Mouse (Mus musculus) heart, embryonic 12.5 days (tissue): ENCODE results near the gene Rbak. TPM values are rescaled to one million over a fixed set of nuclear protein-coding genes. Genes with fewer than 3 reads are reported as not detected.

Experiments
- ATAC-seq: fragments of 200-750 bp; cut with Nextera tagmentation; 2 replicates; pipeline ENCODE4 v1.8.0; 2017; ENCODE audit warnings: moderate TSS enrichment, moderate library complexity; ENCODE audit not compliant: insufficient number of reproducible peaks, low FRiP score
- H3K27ac ChIP-seq: fragments of 300-500 bp; sonication (generic); 2 replicates; pipeline ENCODE4 v1.5.1; 2016; ENCODE audit warnings: mild to moderate bottlenecking, moderate library complexity; ENCODE audit not compliant: poor library complexity, severe bottlenecking
- H3K27me3 ChIP-seq: fragments of 300-500 bp; sonication (generic); replicated peaks from 2 replicates; pipeline ENCODE4 v1.6.1; 2016; ENCODE audit warnings: mild to moderate bottlenecking, moderate library complexity
- H3K36me3 ChIP-seq: fragments of 300-500 bp; sonication (generic); 2 replicates; pipeline ENCODE4 v1.6.1; 2016; ENCODE audit warnings: mild to moderate bottlenecking, moderate library complexity
- H3K4me1 ChIP-seq: fragments of 300-500 bp; sonication (generic); replicated peaks from 2 replicates; pipeline ENCODE4 v1.6.1; 2016; ENCODE audit warnings: mild to moderate bottlenecking
- H3K4me2 ChIP-seq: fragments of 300-500 bp; sonication (generic); 2 replicates; pipeline ENCODE4 v1.6.1; 2016; ENCODE audit warnings: mild to moderate bottlenecking, moderate library complexity
- H3K4me3 ChIP-seq: fragments of 300-500 bp; sonication (generic); 2 replicates; pipeline ENCODE4 v1.5.1; 2016; ENCODE audit warnings: mild to moderate bottlenecking
- H3K9ac ChIP-seq: fragments of 300-500 bp; sonication (generic); 2 replicates; pipeline ENCODE4 v1.6.1; 2016; ENCODE audit warnings: mild to moderate bottlenecking, moderate library complexity
- H3K9me3 ChIP-seq: fragments of 300-500 bp; sonication (generic); replicated peaks from 2 replicates; pipeline ENCODE4 v1.6.1; 2016; ENCODE audit warnings: mild to moderate bottlenecking, moderate library complexity
- WGBS: fragments of 180-500 bp; shearing (Covaris S2); methylation state at CpG from one replicate; pipeline ENCODE4 v1.1.7; 2016; 5-methylcytosine and 5-hydroxymethylcytosine counted together
- polyA plus RNA-seq: library from polyadenylated mRNA; unstranded; fragments of >200 nt; fragmentation: Nextera tagmentation; extraction: Ambion mirVana; gene quantifications from 2 replicates; pipeline ENCODE4 v1.2.1, GENCODE M21; 2016

The Rbak gene
- polyA plus RNA-seq, 1 experiment from 2014 or later = 9.0 TPM

DNA sequence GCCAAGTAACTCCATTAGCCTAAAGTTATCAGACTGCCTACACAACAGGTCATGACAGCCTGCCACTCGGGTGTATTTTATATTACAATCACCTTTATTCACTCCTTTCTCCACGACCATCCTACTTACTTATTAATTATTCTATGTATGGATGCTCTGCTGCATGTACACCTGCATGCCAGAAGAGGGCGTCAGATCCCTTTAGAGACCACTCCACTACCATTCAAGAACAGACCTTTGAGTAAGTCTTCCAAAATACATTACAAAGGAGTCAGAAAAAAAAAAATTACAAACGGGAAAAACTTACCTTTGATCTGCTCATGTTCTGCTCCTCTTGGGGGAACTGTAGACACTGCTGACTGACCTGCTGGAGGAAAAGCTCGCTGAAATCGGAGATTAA, 1.4 kb downstream of the Rbak start:
- peaks cover 50% of the 10 kb centered on the region for H3K36me3 ChIP-seq
- H3K9ac ChIP-seq = no peak overlapping the region
- 0 out of 2 replicates have a peak overlapping the region, but pooled peaks have one; percentile 84 for H3K4me3 ChIP-seq
- H3K4me1 ChIP-seq = peaks cover 17% of the 10 kb centered on the region
- H3K27ac ChIP-seq = no peak overlapping the region
- H3K9me3 ChIP-seq = peaks cover 12% of the 10 kb centered on the region
- WGBS = 31% methylated on average over 6 of the region's 6 CpGs
- no peaks in the 10 kb centered on the region for H3K27me3 ChIP-seq
- H3K4me2 ChIP-seq = peak overlapping the region; percentile 91
- no peak for ATAC-seq

DNA sequence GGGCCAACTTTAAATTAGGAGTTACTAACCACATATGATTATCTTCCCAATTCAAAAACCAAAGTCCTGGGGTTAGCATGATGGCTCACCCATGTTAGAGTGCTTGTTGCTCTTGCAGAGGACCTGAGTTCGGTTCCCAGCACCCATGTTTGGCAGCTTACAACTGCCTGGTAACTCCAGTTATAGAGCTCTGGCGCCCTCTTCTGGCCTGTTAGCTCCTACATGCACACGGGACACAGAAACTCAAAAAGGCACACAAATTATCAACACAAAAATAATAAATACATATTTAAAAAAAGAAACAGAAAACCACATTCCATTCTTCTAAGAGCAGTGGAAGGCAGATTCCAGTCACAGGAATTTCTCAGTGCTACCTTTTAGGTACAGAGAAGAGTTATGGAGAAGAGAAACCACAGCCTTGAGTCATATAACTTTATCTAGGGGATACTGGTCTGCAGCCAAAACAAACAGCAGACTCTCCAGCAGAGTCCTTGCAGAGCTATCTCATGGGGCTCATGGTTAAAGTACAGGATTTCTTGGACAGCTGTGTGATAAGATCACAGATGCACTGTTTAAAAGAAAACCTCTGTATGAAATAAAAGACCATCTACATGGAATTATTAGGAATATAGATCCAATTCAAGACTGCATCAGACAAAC, 2.9 kb downstream of the Rbak start:
- H3K9me3 ChIP-seq = peaks cover 23% of the 10 kb centered on the region

GRCm38 (mm10) chr5:143175970-143176369, 4.6 kb downstream of the Rbak start:
- Histone ChIP-seq H3K4me3 (no peak overlapping the region), H3K4me1 (peaks cover 17% of the 10 kb centered on the region), H3K9me3 (peaks cover 23% of the 10 kb centered on the region), H3K4me2 (no peak overlapping the region), H3K36me3 (peaks cover 81% of the 10 kb centered on the region), H3K9ac (no peak overlapping the region), H3K27me3 (no peaks in the 10 kb centered on the region), H3K27ac (no peak overlapping the region)
- no peak for ATAC-seq
- 91% methylated on average over 4 of the region's 4 CpGs for WGBS

More for the DNA sequence above, 2.9 kb downstream of the Rbak start:
- no peak overlapping the region for H3K9ac ChIP-seq
- H3K4me1 ChIP-seq = peaks cover 17% of the 10 kb centered on the region
- H3K27ac ChIP-seq = peak overlapping the region; percentile 44; the same call in 1 of the 2 replicates
- peaks cover 65% of the 10 kb centered on the region for H3K36me3 ChIP-seq
- H3K4me2 ChIP-seq = no peak overlapping the region
- ATAC-seq = no peak
- H3K4me3 ChIP-seq = no peak overlapping the region
- 85% methylated on average over 3 of the region's 3 CpGs for WGBS
- no peaks in the 10 kb centered on the region for H3K27me3 ChIP-seq

DNA sequence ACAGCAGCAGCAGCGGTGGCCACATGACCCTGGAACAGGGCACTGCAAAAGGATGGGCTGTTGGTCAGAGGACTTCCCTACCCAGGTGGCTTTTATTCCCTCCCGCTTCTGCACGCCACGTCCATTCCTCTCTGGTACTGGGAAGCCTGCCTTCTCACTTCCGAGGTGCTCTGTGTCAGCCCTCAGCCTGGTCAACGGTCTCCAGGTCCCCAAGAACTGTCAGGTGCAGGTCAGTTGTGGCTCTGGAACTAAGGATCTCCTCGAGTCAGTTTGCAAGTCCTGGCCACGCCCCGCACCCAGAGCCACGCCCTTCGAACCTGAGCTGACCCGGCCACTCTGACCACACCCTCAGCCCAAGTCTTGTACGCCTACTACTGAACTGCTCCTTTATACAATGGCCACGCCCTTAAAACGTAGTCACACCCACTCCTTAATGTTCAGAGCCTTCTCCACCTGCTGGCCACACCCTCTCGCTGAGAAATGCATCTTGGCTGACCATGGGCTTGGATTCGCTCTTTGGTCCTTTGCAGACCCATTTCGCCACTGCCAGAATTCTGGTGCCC, 15.0 kb downstream of the Rbak start:
- 12% methylated on average over 18 of the region's 18 CpGs for WGBS
- Histone ChIP-seq H3K9me3 (0 out of 2 replicates have a peak, but pooled peaks cover 5% of the 10 kb centered on the region), H3K4me2 (peak overlapping the region; percentile 52), H3K27me3 (0 out of 2 replicates have a peak, but pooled peaks cover 3% of the 10 kb centered on the region), H3K9ac (no peak overlapping the region), H3K4me3 (0 out of 2 replicates have a peak overlapping the region, but pooled peaks have one; percentile 4), H3K27ac (no peak overlapping the region), H3K36me3 (no peaks in the 10 kb centered on the region), H3K4me1 (peaks cover 8% of the 10 kb centered on the region)
- ATAC-seq = peak; percentile 86

DNA sequence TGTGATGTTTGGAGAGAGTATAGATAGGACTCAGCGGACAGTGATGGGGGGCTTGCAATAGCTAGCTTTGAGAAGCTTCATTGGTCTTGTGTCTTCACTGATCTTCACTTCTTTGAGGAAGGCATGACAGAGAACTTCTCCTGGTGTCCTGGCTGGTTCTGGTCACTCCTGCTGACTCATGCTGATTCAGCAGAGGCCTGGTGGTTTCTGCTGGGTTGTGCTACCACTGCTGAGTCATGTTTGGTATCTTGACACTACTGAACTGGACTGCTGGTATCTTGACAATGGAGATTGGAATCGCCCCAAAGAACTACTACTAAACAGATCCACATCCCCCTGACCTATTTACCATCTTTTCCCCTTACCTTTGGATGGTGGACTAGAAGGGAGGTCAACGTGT, 25.0 kb downstream of the Rbak start:
- 80% methylated on average over 3 of the region's 3 CpGs for WGBS
- no peaks in the 10 kb centered on the region for H3K36me3 ChIP-seq
- H3K4me1 ChIP-seq = no peaks in the 10 kb centered on the region; the same call in 1 of the 2 replicates
- H3K9me3 ChIP-seq = peaks cover 20% of the 10 kb centered on the region
- H3K27ac ChIP-seq = no peak overlapping the region
- H3K9ac ChIP-seq = no peak overlapping the region
- no peak overlapping the region for H3K4me2 ChIP-seq
- peak; percentile 68 for ATAC-seq
- peaks cover 45% of the 10 kb centered on the region for H3K27me3 ChIP-seq
- H3K4me3 ChIP-seq = no peak overlapping the region

GRCm38 (mm10) chr5:143153756-143154155, 26.8 kb downstream of the Rbak start:
- Histone ChIP-seq H3K27me3 (peaks cover 34% of the 10 kb centered on the region), H3K36me3 (no peaks in the 10 kb centered on the region), H3K4me1 (no peaks in the 10 kb centered on the region; the same call in 1 of the 2 replicates), H3K4me3 (no peak overlapping the region), H3K9me3 (peaks cover 30% of the 10 kb centered on the region), H3K4me2 (no peak overlapping the region), H3K27ac (no peak overlapping the region), H3K9ac (no peak overlapping the region)
- no peak for ATAC-seq
- WGBS = 89% methylated on average over 10 of the region's 10 CpGs

DNA sequence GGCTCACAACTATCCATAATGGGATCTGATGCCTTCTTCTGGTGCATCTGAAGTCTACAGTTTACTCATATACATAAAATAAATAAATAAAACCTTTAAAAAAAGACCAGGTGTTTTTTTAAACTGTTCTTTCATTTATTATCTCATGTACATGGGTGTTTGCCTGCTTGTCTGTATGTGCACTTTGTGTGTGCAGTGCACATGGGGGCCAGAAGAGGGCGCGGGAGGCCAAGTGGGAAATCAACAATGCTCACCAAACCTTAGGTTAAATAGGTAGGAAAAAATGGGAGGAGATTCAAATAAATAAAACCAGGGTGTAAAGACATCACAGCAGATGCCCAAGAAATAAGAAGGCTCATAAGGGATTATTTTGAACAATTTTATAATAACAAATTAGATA, 30.5 kb downstream of the Rbak start:
- peaks cover 27% of the 10 kb centered on the region for H3K9me3 ChIP-seq
- peaks cover 4% of the 10 kb centered on the region; the same call in 1 of the 2 replicates for H3K27me3 ChIP-seq
- no peak overlapping the region for H3K9ac ChIP-seq
- 84% methylated on average over 2 of the region's 2 CpGs for WGBS
- H3K4me3 ChIP-seq = no peak overlapping the region
- no peak for ATAC-seq
- no peaks in the 10 kb centered on the region for H3K4me1 ChIP-seq
- H3K36me3 ChIP-seq = no peaks in the 10 kb centered on the region
- no peak overlapping the region for H3K27ac ChIP-seq
- no peak overlapping the region for H3K4me2 ChIP-seq

GRCm38 (mm10) chr5:143149536-143149935, 31.0 kb downstream of the Rbak start:
- peaks cover 27% of the 10 kb centered on the region for H3K9me3 ChIP-seq
- no peak overlapping the region for H3K4me3 ChIP-seq
- no peak overlapping the region for H3K9ac ChIP-seq
- ATAC-seq = no peak
- H3K4me1 ChIP-seq = no peaks in the 10 kb centered on the region
- no peaks in the 10 kb centered on the region for H3K36me3 ChIP-seq
- H3K27me3 ChIP-seq = no peaks in the 10 kb centered on the region; the same call in 1 of the 2 replicates
- H3K4me2 ChIP-seq = no peak overlapping the region
- no peak overlapping the region for H3K27ac ChIP-seq
- WGBS = 92% methylated on average over 2 of the region's 2 CpGs

GRCm38 (mm10) chr5:143148661-143149060, 31.9 kb downstream of the Rbak start:
- Histone ChIP-seq H3K36me3 (no peaks in the 10 kb centered on the region), H3K27me3 (no peaks in the 10 kb centered on the region; the same call in 1 of the 2 replicates), H3K4me2 (no peak overlapping the region), H3K4me1 (no peaks in the 10 kb centered on the region), H3K4me3 (no peak overlapping the region), H3K9ac (no peak overlapping the region), H3K27ac (no peak overlapping the region), H3K9me3 (peaks cover 27% of the 10 kb centered on the region)
- no peak for ATAC-seq
- WGBS = 86% methylated on average over 5 of the region's 5 CpGs

DNA sequence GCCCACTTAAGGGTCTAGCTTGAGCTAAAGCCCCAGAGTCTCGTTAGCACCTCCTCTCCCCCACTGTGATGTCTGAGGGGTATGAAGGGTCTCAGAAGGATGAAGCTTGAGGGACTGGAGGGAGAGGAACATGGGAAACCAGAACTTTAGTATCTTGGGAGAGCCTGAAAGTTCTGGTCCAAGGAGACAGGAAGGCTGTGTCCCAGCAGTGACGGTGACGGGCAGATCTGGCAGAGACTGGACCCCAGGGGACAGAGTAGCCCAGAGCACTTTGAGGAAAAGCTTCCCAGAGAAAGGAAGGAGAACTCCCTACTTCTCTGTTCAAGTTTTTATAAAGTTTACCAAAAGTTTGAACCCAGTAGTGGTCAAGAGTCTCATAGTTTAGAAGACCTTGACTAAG, 33.1 kb downstream of the Rbak start, which contains the start of gene Olfr718-ps1:
Gene Olfr718-ps1 (minus strand): TSS at position 101 of the 400 bp plus-strand sequence.
- no peak for ATAC-seq
- H3K27me3 ChIP-seq = no peaks in the 10 kb centered on the region; the same call in 1 of the 2 replicates
- H3K9ac ChIP-seq = no peak within 1 kb of the TSS
- H3K27ac ChIP-seq = no peak within 1 kb of the TSS
- H3K36me3 ChIP-seq = no peaks in the 10 kb centered on the region
- no peak within 1 kb of the TSS for H3K4me2 ChIP-seq
- H3K4me1 ChIP-seq = no peaks in the 10 kb centered on the region
- no peak within 1 kb of the TSS for H3K4me3 ChIP-seq
- 65% methylated on average over 3 of the region's 3 CpGs for WGBS
- H3K9me3 ChIP-seq = peaks cover 24% of the 10 kb centered on the region

DNA sequence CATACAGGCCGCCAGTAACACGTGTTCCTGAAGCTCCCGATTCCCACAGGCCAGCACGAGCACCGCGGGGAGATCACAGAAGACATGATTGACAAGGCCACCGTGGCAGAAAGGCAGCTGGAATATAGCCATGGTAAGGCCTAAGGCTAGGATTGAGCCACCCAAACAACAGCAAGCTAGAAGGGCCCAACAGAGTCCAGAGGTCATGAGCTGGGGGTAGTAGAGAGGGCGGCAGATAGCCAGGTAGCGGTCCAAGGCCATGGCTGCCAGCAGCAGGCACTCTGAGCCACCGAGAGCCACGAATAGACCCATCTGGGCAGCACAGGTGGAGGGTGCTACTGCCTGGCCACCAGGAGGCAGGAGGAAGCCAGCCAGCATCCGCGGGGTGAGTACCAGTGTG, 43.0 kb downstream of the Rbak start:
- ATAC-seq = no peak
- Histone ChIP-seq H3K9ac (no peak overlapping the region), H3K9me3 (no peaks in the 10 kb centered on the region), H3K4me2 (no peak overlapping the region), H3K36me3 (no peaks in the 10 kb centered on the region), H3K4me1 (0 out of 2 replicates have a peak, but pooled peaks cover 6% of the 10 kb centered on the region), H3K27ac (no peak overlapping the region), H3K4me3 (no peak overlapping the region), H3K27me3 (no peaks in the 10 kb centered on the region)
- WGBS = 81% methylated on average over 13 of the region's 13 CpGs
